Mouse (Mus musculus): Measurements from ENCODE around the gene Gm5065.

Gm5065 gene

GRCm38 (mm10) chr7:5350237-5350636 lies at the start of gene Gm5065:
Gene Gm5065 (plus strand): TSS chr7:5350537.
- in situ Hi-C loops (cut with MboI, MseI), result no loop called here

GRCm38 (mm10) chr7:5327511-5327910 lies 22.8 kb upstream of the Gm5065 start:
- in situ Hi-C loops (cut with MboI, MseI), result no loop called here

GRCm38 (mm10) chr7:5350935-5351334 lies 598 bp downstream of the Gm5065 start, which contains the start of gene Nlrp2:
Gene Nlrp2 (minus strand): TSS chr7:5351035.
- in situ Hi-C loops (cut with MboI, MseI), result no loop called here

- in situ Hi-C loops (cut with MboI, MseI), result no loop called here
These were observed 13.3 kb downstream of the Gm5065 start for GRCm38 (mm10) chr7:5363599-5363998.

GRCm38 (mm10) chr7:5366724-5367123 lies 16.4 kb downstream of the Gm5065 start:
- in situ Hi-C loops (cut with MboI, MseI), result no loop called here

- in situ Hi-C loops (cut with MboI, MseI), result no loop called here
These were observed 55.9 kb downstream of the Gm5065 start for GRCm38 (mm10) chr7:5406201-5406600.

Measured in T-helper 1 cell (primary cell).